Mouse (Mus musculus) right cerebral cortex, postnatal 14 days (tissue): ENCODE results near the gene Zbtb3.
"Not testable (repeated sequence)": the region's sequence is repeated elsewhere in the genome, so short reads cannot be mapped to it uniquely, and the experiment has no call there.

Source experiments
- DNase-seq: peaks from one replicate; pipeline ENCODE4 v3.0.0; 2022

Zbtb3 gene

DNA sequence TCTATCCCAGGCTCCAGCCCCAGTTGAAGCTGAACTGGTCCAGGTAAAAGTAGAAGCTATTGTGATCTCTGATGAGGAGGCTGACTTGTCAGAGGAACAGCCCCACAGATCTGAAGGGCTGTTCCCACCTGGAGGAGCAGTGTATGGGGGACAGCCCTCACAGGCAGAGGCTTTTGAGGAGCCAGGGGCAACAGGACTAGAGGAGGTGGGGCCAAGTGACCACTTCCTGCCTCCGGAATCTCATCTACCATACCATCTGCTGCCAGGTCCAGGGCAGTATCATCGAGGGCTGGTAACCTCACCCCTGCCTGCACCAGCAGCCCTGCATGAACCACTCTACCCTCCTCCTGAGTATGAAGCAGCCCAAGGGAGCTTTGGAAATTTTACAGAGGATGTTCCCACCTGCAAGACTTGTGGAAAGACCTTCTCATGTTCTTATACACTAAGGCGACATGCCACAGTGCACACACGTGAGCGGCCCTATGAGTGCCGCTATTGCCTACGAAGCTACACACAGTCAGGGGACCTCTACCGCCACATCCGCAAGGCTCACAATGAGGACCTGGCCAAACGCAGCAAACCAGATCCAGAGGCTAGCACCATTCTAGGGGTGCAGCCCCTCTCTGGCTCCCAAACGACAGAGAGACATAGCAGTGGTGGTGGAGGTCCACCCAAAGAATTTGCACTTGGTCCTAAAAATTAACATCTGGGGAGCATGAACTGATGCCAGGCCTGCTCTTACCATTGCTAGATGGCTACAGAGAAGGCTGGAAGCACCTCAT, 1.7 kb downstream of the Zbtb3 start:
- DNase-seq = no peak

DNA sequence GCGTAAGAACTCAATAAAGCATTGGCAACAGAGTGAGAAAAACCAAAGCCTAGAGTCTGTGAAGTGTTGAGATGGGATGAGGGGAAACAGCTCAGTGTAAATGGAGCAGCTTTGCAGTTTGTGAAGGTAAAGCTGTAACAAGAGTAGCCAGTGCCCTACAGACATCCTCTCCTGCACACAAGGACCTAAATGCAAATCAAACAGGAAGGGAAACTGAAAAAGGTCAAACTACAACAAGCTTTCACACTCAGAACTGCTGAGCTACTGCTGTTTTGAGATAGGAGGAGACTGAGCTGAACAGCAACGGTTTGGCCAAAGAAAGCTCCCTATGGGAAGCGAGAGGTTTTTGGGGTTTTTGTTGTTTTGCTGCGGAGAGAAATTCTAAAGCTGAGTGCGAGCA, 4.5 kb downstream of the Zbtb3 start:
- DNase-seq = no peak

DNA sequence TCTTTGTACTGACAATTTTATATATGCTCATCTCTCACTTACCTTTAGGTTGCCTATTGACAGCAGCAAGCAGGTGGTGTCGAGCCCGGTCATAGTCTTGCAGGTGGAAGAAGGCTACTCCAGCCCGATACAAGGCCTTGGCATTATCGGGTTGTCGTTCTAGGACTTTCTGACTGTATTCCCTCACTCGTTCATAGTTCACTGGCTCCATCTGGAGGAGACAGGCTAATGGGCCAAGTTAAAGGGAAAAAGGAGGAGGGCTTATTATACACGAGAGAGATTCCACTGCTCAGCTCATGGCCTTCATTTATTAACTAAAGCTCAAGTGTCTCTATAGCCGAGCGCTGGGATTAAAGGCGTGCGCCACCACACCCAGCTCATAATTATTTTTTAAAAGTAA, 13.5 kb downstream of the Zbtb3 start:
- DNase-seq = no peak

DNA sequence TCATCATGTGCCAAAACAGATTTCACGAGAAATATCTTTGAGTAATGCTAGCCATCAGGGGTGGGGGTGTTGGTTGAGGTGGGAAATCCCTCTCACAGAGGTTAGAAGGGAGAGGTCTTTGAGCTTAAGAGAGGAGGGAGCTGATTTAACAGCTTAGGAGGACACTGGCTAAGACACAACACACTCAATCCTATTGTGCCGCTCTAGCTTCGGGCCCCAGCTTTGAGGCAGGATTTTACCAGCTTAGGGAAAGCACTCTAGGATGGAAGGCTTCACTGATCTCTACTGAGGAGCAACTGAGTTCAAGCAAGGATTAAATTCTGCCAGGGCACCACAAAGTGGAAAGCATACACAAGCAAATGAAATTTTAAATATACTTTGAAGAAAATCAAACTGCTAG, 14.6 kb downstream of the Zbtb3 start:
- no peak for DNase-seq

DNA sequence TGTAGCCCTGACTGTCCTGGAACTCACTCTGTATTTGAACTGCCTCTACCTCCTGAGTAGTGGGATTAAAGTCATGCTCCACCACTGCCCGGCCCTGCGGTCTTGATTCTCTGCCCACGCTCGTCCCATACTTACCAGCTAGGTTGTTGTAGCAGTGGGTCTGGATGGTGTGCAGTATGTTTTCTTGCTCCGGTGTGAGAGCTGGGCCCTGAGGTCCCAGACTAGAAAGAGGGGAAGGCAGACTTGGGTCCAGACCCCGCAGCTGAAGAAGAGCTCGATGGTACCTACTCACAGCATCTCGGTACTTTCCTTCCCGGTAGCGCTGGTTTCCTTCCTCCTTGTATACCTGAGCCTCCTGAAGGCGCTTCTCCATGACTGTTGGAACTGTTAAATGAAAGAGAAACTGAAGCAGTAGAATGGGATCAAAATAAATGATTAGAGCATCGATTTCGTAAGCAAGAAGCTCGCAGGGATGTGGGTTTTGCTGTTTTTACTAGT, 16.0 kb downstream of the Zbtb3 start:
- DNase-seq = no peak

DNA sequence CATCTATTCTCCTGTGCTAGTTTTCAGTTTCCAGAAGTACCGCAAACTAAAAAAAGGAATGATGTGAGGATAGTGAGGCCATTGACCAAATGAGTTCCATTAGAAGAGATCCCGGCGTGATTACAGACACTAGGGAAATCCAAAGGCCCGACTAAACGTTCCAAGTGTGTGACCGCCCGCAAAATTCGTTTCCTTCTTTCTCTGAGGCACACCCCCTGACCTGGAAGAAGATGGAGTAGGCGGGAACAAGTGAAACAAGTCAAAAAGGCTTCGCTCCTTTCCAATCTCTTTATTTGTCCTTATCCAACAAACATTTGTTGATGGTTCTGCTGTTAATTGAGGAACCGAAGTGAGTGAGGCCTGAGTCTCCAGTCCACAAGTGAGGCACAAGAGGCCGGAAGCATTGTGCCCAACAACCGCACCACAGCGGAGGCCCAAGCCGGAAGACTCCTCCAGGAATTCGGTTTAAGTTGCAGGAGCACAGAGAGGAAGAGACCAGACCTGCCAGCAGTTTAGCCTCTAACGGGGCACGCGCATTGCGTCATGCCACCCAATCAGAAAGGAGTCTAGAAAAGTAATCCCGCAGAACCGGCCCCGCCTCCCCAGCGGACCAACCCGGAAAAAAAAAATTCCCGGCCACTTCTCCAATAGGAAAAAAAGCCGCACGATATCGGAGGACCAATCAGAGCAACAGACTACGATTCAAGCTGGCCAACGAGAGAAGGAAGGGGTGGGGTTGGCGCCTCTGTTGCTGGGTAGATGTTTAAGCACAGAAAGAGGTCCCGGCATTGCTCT, 16.6 kb downstream of the Zbtb3 start, which contains the start of gene Ttc9c:
TSS of gene Ttc9c (minus strand) at position 533 of the 795 bp plus-strand sequence.
- DNase-seq = peak; percentile 92

DNA sequence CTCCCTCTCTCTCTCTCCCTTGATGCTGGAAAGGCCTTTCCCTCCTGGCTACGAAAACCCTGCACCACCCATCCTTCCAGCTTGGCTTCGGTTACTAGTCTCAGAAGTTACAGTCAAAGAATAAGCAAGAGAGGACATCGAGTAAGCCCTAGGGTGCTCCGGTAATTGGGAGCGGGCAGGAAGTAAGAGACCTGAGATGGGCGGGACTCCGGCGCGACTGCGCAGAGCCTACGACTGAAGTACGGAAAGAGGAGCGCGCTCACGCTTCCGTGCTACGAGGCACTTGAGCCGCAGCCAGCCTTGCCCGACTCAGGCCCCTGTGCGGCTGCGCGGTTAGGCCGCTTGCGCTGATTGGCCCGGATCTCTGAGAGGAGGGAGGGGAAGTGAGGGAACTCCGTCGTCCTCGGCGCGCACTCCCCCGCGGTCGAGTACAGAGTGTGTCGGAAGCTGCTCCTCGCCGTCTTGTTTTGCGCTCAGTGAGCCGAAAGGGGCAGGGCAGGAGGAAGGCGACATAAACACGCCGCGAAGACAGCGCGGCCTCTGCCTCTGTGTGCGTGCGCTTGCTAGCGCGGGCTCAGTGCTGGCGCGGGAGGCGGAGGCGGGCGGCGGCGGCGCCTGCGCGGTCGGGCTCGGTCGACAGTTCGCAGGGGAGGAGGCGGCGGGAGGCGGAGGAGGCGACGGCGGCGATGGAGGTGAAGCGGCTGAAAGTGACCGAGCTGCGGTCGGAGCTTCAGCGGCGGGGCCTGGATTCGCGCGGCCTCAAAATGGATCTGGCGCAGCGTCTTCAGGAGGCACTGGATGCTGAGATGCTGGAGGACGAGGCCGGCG, 17.5 kb downstream of the Zbtb3 start, which contains the start of gene Hnrnpul2:
TSS of gene Hnrnpul2 (plus strand) at position 415 of the 828 bp plus-strand sequence.
- DNase-seq = peak; percentile 98

DNA sequence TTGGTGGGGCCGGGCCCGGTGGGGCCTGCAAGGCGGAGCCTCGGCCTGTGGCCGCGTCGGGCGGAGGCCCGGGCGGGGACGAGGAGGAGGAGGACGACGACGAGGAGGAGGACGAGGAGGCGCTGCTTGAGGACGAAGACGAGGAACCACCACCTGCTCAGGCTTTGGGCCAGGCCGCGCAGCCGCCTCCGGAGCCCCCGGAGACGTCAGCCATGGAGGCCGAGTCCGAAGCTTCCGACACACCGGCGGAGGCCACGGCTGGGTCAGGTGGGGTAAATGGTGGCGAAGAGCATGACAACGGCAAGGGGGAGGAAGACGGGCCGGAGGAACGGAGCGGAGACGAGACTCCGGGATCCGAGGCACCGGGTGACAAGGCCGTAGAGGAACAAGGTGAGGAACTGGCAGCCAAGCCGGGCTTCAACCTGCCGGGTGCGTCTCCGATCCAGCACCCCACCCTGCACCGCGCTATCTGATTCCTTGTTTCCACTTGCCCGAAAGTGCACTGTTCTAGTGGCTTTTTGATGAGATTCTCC, 18.1 kb downstream of the Zbtb3 start:
- peak; percentile 50 for DNase-seq

DNA sequence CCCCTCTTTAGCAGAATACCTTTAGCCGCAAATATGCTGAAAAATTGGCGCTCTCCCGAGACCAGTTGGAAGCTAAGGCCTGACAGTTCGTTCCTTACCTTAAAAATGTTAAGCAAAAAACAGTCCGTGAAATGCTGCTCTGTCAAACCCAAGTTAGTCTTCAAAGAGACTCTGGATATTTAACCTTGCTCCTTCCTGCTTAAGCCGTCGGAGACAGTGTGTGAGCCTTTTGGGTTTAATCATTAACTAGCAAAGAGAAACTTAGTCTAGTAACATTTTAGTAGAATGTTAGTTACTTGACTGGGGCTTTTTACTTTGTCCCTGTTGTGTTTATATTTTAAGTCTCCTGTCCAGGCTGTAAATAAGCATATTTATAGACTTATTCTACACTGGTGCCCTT, 18.8 kb downstream of the Zbtb3 start:
- DNase-seq = no peak

DNA sequence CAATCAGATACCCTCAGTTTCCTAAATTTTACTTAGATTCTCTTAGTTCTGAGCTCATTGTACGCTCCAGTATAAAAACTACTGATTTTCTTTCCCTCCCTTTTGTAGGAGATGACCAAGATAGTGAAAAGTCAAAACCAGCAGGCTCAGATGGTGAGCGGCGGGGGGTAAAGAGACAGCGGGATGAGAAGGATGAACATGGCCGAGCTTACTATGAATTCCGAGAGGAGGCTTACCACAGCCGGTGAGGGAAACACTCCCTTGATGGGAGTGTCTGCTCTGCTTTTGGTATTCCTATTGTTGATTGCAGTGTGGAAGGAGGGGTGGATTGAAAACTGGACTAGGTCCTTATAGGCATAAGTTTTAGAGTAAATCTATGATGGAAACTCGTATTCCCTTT, 20.3 kb downstream of the Zbtb3 start:
- no peak for DNase-seq

DNA sequence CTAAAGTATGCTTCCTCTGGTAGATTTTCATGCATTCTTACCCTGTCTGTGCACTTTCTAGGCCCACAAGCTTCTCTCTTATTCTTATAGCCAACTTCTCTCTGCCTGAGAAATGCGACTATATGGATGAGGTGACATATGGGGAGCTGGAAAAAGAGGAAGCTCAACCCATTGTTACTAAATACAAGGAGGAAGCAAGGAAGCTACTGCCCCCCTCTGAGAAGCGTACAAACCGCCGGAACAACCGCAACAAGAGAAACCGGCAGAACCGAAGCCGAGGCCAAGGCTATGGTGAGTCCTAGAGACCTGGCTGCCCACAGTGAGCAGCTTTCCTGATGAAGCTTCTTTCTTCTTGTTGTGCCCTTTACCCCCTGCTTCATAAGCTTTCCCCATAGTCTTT, 27.3 kb downstream of the Zbtb3 start, which contains the start of gene AC129217.1:
TSS of gene AC129217.1 (plus strand) at position 114 of the 400 bp plus-strand sequence.
- DNase-seq = no peak

DNA sequence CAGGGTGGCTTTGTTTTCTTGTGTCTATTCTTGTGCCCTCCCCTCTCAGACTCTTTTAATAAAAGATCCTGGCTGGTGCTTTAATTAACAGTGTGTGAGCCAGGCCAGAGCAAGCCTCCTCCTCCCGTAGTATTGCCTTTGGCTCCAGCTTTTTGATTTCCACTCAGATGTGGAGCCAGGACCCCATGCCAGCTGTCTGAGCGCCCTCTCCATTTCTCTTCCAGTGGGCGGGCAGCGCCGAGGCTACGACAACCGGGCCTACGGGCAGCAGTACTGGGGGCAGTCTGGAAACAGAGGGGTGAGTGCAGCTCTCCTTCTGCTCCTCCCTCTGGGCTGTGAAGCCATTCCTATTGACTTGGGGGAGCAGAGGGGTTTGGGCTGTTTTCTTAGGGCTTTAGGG, 28.3 kb downstream of the Zbtb3 start:
- no peak for DNase-seq

DNA sequence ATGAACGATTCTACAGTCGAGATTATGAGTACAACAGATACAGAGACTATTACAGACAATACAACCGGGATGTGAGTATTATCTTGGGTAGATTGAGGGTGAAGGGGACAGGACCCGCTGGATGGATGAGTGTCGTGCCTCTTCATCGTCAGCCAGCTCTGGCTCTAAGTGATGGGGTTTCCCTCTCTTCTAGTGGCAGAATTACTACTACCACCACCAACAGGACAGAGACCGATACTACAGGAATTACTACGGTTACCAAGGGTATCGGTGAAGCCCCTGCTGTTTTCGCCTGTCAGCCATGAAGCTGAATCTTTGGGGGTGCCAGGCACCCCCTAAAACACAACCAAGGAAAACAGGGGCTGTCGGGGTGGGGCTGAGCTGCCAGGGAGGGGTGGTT, 28.9 kb downstream of the Zbtb3 start:
- no peak for DNase-seq

DNA sequence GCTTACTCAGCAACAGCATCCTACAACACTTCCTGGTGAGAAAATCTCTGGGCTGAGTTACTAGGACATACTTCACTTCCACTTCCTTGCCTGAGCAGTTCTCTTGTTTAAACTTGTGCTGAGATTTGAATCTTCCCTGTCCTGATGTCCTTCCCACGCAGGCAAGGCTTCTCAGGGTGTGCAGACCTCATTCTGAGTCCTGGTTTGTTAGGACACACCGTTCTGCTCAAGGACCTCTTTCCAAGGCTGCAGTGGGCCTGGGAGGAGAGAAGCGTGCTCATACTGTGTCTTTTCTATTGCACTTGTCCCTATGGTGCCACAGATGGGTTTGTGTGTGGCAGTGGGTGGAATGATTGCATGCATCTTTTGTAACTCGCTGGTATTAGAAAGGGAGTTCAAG, 30.6 kb downstream of the Zbtb3 start:
- DNase-seq = no peak

DNA sequence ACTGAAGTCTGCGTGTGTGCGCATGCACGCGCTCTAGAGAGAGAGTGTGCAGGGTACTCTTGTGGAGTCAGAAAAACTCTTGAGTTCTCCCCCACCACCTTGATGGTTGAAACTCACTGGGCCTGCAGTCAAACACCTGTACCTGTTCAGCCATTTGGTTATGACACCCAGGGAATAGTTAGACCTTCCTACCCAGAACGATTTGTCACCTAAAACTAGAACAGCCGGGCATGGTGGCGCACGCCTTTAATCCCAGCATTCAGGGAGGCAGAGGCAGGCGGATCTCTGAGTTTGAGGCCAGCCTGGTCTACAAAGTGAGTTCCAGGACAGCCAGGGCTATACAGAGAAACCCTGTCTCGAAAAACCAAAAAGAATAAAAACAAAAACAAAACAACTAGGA, 34.0 kb downstream of the Zbtb3 start:
- not testable (repeated sequence) for DNase-seq

DNA sequence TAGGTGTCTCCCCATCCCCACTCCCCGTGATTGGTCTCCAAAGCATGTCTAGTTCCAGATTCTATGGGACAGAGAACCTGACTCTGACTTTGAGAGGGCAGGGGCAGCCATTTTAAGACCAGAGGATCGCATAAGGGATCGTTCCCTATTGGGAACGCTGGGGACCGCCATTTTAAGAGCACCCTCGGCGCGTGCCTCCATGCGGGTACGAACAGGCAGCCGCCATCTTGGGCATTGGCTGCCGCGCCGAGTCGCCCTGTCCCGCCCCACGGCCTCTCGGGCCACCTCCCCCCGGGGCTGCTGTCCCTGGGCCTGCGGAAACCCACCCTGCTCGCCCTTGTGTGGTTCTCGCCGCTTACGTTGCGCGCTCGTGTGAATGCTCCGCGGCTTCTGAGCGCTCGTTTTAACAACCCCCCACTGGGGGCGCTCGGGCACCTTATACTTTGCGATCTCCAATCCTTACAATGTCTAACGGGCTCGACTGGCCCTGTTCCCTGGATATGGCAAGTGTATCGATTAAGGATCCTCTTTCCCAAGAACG, 35.0 kb downstream of the Zbtb3 start, which contains the start of gene Bscl2:
TSS of gene Bscl2 (plus strand) at position 217 of the 541 bp plus-strand sequence.
- peak; percentile 84 for DNase-seq

DNA sequence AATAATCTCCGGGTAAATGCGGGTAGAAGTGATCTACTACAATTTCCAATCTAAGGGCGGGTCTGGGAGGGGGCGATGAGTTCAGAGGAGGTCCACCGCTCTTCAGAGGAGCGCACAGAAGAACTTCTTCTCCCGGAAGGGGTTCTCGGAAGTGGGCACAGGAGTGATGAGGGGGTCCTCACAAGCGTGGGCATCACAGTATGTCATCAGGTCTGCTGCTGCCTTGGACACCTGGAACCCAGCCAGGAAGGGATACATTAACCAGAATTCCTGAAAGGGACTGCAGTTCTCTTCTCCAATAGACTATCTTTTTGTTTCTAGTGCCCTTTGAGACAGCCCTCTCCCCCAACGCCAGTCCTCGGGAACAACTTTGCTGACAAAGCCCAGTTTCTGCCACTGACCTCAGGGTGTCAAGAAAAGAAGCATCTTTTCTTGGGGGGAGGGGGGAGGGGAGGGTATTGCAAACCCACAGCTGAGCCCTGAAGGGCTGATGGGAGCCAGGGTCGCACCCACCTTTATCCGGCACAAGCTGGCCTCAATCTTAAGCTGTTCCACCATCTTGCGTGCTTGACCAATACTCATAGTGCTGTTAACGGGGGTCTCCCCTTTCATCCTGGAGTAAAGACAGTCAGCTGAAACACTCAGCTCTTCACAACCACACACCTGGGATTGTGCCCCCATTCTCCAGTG, 35.8 kb downstream of the Zbtb3 start:
- DNase-seq = peak; percentile 65

DNA sequence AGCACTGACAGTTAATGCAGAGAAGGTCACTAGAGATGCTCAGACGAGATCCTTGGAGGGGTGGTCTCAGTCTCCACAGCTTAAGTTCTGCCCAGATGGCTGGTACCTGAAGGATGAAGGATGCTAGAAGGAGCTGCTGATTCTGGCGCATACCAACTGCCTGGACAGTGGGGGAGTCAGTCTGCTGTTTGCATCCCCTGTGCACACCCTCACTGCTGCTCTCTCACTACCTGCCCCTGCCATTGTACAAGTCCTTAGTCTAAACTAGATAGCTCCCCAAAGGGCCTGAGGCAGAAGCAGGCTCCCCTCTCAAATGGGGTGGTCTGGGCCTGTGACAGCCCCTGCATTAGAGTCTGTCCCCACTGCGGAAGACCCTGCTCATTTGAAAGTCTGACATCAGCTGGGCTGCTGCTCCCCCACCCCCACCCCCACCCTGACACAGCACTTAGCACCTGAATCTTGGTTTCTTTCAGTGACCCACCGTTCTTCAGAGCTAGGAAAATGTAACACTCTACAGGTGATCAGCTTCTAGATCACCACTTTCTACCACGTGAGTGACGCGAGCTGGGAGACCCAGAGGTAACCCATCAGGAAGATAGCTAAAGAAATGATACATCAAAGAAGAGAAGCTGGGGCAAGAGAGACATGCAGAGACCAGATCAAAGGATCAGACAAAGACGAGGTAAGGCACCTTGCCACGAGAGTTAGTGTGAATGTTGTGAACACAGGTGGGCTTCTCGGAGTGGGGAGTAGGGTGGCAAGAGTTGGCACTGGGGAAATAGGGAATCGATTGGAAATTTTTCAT, 37.0 kb downstream of the Zbtb3 start, which contains the start of gene Gng3:
TSS of gene Gng3 (minus strand) at position 92 of the 805 bp plus-strand sequence.
- peak; percentile 78 for DNase-seq

DNA sequence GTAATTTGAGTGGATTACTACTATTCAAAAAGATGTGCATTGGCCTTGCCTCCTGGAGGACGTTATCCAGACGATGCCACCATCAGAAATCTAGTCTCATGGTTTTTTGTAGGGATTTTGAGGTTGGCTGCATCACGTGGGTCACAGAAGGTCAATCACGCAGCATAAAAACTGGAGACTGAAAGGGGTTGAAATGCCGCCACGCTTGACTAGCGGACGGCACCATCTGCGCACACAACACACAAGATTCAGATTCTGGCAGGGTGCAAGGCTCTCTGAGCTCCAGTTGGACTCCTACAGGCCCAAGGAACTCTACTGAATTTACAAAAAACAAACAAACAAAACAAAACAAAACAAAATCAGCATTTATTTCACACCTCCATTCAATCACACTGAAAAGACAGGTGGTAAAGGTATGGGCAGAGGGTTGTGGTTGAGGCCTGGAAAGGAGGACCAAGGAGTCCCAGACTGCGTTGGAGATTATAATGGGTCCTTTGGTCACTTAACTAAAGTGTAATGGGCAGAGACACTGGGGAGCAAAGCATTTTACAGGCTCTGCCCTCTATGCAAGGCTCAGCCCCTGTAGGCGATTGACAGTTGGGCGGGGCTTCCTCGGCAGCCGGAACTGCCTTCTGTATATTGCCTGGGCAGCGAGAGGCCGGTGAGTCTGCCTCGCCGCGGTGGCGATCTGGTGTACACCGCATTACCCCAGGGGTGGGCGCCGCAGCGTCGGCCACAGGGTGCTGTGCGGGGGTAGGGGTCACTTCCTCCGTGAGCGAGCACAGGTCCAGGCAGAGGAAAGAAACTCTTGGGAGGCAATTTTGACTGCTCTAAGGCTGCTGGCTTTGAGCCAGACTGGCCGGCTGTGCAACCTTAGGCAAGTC, 37.8 kb downstream of the Zbtb3 start:
- DNase-seq = peak; percentile 65
